Mouse (Mus musculus): ENCODE results near the gene Nlrc4.

DNA sequence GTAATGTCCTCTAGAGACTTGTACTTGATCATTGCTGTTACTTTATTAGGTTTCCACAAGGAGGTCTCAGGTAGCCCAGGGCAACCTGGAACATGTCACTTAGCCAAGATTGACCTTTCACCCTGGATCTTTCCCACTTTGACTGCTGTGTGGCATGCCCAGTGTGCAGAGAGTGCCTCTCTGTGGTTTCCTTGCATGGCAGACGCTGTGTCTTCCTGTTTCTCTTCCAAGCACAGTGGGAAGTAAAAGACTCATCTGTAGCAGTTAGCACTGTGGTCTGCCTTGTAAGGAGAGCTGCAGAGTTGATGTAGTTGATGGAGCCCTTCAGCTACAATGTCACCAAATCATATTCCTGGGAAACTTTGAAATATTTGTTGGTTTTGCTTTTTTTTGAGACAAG is 44.3 kb downstream of the Nlrc4 start:
- TF ChIP-seq POLR2A (IDR thresholded peaks at IDR 0.05; ENCODE audit: insufficient read depth, low read length): no peak
- TF ChIP-seq EP300 (IDR thresholded peaks at IDR 0.05; ENCODE audit: insufficient read depth, low read depth, low read length): no peak

Measured in ES-Bruce4 (cell line).